Mouse (Mus musculus): ENCODE results near the gene Nat8f6. TPM values are rescaled to one million over a fixed set of nuclear protein-coding genes. Genes with fewer than 3 reads are reported as not detected.
"Not testable (repeated sequence)": the region's sequence is repeated elsewhere in the genome, so short reads cannot be mapped to it uniquely, and the experiment has no call there.

The Nat8f6 gene
- total RNA-seq, 2 experiments from 2014 or later, result 2.1 to 2.6 TPM

GRCm38 (mm10) chr6:85837307-85837706, 16.6 kb upstream of the Nat8f6 start:
- intact Hi-C loops (cut with DNase I), result not testable (repeated sequence)
- peak; percentile 11 to 30 for DNase-seq (ENCODE audit: low spot score in 2 of 2)

DNA sequence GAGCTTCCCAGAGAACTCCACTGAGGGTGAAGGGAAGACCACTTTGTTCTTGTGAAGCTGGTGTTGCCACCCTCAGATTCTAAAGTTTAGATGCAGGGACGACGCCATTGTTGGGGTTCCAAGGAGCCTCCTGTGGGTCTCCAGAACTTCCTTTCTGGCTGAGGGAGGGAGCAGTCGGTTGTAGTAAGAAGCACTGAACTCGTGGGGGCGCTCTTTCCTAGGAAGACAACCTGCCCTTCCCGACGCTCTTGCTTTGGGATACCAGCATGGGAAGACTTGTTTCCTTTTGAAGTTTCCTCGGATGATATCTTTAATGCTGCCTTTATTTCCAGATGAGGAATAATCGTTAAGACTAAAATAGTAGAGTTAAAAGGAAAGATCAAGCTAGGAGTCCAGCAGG, 16.1 kb upstream of the Nat8f6 start:
- DNase-seq (ENCODE audit: low spot score in 2 of 2), result peak; percentile 47 to 51
- intact Hi-C loops (cut with DNase I), result not testable (repeated sequence)

DNA sequence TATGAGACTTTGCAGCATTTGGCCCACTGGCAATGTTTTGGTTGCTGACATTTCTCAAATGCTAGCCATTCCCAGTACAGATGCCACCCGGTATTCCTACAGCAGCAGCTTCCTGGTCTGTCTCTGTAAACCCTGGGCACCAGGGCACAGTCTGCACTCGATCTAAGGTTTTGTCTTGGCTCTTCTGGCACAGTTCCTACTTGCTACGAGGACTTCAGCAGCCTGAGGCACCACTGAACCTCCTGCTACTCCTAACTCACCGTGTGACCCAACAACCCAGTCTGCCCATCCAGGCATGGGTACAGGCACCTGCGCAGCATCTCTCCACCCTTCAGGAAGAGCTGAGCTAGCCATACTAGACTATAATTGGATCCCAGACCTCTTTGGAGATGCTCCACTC, 15.3 kb upstream of the Nat8f6 start:
- DNase-seq (ENCODE audit: low spot score in 2 of 2); intact Hi-C loops (cut with DNase I): not testable (repeated sequence)

DNA sequence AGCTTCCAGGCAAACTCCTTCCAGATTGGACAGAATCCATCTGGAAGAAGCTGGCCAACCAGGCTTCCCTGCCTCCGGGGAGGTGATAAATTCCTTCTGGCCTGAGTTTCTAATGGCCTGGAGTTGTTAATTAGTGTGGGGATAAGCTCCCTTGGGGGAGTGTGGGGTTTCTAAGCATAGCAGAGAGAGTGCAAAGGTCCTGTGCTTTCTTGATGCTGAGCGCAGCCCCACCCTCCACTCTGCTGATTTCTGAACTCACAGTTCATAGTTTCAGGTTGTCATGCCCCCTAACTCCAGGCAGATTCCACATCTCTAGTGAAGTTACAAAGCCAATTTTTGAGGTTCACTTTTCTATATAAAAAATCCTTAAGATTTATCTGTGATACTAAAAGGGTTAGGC, 14.3 kb upstream of the Nat8f6 start:
- intact Hi-C loops (cut with DNase I); DNase-seq (ENCODE audit: low spot score in 2 of 2): not testable (repeated sequence)

DNA sequence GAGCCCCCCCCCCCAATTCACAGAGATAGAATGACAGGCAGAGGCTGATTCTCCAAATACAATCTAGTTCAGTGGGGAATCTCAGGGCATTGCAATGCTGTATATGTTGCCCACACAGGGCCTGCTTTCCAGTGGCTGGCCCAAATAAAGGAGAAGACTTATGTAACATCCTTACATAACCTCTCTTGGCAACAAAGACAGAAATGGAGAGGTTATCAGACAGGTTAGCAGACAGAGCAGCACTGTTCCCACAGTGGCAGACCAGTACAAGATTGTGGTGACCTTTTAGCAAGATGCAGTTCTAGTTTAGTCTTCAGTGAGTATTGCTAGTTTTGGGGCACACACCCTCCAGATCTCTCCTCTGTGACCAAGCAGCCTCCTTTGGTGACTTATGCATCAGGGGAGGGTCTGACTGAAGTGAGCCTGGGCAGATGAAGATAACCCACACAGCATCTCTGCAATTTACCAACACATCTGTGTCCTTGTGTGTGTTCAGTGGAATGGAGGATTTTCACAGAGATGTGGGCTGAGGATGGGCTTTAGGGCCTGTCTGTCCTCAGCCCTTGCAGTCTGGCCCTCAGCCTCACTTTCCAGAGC, 13.8 kb upstream of the Nat8f6 start:
- intact Hi-C loops (cut with DNase I), result loop anchor here (5.0 kb wide), 1 partner anchor 178 kb away; no protein-coding TSS in a partner anchor
- DNase-seq (ENCODE audit: low spot score in 2 of 2), result peak in 1 of 2 experiments; percentile 37

- no peak for DNase-seq (ENCODE audit: low spot score in 2 of 2)
- intact Hi-C loops (cut with DNase I), result loop anchor here (5.0 kb wide), 1 partner anchor 180 kb away; no protein-coding TSS in a partner anchor
Observed at GRCm38 (mm10) chr6:85831796-85832321, 11.1 kb upstream of the Nat8f6 start, which contains the start of gene Nat8. Gene Nat8, minus strand, starts transcription at chr6:85832082.

- intact Hi-C loops (cut with DNase I), result no loop called here
- DNase-seq (ENCODE audit: low spot score in 2 of 2), result no peak
Observed at GRCm38 (mm10) chr6:85829462-85829861, 8.7 kb upstream of the Nat8f6 start.

GRCm38 (mm10) chr6:85825886-85826285, 5.1 kb upstream of the Nat8f6 start:
- no peak for DNase-seq (ENCODE audit: low spot score in 2 of 2)

DNA sequence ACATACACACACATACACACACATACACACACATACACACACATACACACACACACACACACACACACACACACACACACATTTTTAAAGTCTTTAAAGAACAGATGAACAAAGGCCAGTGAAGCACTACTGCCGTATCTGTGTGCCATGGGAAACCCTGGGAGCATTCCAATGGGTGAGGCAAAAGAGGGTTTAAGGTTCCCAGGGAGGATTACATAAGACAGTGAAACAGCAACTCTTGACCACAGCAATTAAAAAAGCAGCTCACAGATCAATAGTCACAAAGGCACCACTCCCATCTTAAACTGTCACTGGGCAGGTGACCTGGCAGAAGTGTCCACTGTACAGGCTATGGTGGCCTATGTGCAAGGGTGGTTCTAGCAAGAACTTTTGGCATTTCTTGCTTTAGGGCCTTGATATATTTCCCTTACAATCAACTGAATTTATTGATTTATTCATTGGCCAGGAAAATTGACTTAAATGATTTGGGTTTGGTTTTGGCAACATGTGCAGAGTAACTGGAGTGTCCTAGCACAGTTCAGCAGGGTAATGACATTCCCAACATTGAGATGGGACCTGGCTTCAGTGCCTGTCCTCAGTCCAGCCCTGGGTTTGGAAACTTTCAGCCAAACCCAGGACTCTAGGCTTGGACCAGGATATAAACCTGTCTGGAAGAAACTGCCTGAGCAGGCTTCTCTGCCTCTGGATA, 2.8 kb upstream of the Nat8f6 start:
- no peak for DNase-seq (ENCODE audit: low spot score in 2 of 2)
- intact Hi-C loops (cut with DNase I), result no loop called here

More at GRCm38 (mm10) chr6:85825886-85826285, 5.1 kb upstream of the Nat8f6 start:
- intact Hi-C loops (cut with DNase I), result no loop called here

DNA sequence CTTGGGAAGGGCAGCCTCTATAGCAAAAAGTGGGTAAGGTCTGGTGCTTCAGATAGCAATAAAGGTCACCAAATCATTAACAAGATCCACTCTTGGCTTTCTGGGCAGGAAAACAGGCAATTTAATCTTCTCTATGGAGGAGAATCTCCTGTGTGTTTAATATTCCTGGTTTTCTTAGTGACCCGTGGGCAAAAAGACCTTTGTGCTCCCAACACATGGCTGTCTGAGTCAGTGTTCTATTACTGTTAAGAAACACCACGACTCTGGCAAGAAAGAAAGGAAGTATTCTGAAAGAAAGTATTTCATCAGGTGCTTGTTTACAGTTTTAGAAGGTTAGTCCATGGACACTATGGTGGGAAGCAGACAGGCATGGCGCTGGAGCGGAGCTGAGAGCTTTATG, 1.5 kb upstream of the Nat8f6 start:
- intact Hi-C loops (cut with DNase I), result no loop called here
- DNase-seq (ENCODE audit: low spot score in 2 of 2), result no peak

DNA sequence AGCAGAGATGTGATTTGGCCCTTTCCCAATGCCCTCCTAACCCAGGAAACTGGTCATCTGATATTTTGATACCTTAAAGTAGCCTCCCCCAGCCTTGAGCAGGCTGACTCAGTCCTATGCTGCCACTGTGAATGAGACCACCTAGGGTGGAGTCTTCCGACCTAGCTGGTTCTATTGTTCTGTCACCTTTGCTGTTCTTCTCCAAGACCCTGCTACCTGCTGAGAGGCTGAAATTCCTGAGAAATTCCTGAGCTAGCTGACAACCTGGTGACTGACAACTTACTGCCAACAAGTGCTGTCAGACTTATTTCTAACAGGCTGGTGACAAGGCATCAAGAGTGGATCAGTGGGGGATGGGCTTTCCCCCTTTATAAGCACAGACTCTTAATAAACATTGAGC, 2.4 kb downstream of the Nat8f6 start:
- intact Hi-C loops (cut with DNase I), result no loop called here

GRCm38 (mm10) chr6:85813339-85813738, 7.4 kb downstream of the Nat8f6 start:
- intact Hi-C loops (cut with DNase I), result loop anchor here (5.0 kb wide), 1 partner anchor 106 kb away; no protein-coding TSS in a partner anchor
- no peak for DNase-seq (ENCODE audit: low spot score in 2 of 2)

More for the DNA sequence above, 2.4 kb downstream of the Nat8f6 start:
- DNase-seq (ENCODE audit: low spot score in 2 of 2), result no peak

GRCm38 (mm10) chr6:85810942-85811537, 9.7 kb downstream of the Nat8f6 start:
- not testable (repeated sequence) for DNase-seq (ENCODE audit: low spot score in 2 of 2)
- intact Hi-C loops (cut with DNase I), result loop anchor here (5.0 kb wide), 1 partner anchor 104 kb away; no protein-coding TSS in a partner anchor

DNA sequence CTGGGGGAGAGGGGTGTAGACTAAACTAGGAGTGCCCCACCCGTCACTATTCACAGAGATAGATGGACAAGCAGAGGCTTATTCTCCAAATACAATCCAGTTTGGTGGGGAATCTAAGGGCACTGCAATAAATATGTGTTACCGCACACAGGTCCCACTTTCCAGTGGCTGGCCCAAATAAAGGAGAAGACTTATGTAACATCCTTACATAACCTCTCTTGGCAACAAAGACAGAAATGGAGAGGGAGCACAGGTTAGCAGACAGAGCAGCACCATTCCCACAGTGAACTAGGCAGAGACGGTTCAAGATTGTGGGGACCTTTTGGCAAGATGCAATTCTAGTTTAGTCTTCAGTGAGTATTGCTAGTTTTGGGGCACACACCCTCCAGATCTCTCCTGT, 10.2 kb downstream of the Nat8f6 start:
- not testable (repeated sequence) for DNase-seq (ENCODE audit: low spot score in 2 of 2)
- intact Hi-C loops (cut with DNase I), result loop anchor here (5.0 kb wide), 1 partner anchor 103 kb away; no protein-coding TSS in a partner anchor

DNA sequence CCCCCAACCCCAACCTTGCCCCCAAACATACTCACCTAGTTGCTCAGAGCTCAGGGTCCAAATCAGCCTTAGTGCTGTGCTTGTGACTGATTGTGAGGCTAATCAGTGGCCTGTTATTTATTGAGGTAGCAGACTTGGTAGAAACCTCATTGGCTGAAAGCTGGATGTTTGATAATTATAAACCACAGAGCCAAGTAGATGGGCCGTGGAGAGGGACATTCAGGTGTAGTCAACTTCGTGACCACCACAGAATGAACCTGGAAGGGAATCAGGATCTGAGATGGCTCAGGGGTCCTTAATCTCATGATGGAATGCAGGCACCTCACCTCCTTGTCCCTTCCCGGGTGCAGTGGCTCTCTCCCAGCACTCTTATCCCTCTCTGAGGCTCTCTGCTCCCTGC, 11.0 kb downstream of the Nat8f6 start:
- DNase-seq (ENCODE audit: low spot score in 2 of 2), result not testable (repeated sequence)
- intact Hi-C loops (cut with DNase I), result loop anchor here (5.0 kb wide), 1 partner anchor 102 kb away; no protein-coding TSS in a partner anchor

GRCm38 (mm10) chr6:85803180-85803579, 17.6 kb downstream of the Nat8f6 start:
- intact Hi-C loops (cut with DNase I); DNase-seq (ENCODE audit: low spot score in 2 of 2): not testable (repeated sequence)

- intact Hi-C loops (cut with DNase I), result not testable (repeated sequence)
- DNase-seq (ENCODE audit: low spot score in 2 of 2), result peak; percentile 2 to 10
Observed at GRCm38 (mm10) chr6:85765532-85765931, 55.2 kb downstream of the Nat8f6 start, which contains the start of gene Nat8f3. Gene Nat8f3, minus strand, starts transcription at chr6:85765754.

DNA sequence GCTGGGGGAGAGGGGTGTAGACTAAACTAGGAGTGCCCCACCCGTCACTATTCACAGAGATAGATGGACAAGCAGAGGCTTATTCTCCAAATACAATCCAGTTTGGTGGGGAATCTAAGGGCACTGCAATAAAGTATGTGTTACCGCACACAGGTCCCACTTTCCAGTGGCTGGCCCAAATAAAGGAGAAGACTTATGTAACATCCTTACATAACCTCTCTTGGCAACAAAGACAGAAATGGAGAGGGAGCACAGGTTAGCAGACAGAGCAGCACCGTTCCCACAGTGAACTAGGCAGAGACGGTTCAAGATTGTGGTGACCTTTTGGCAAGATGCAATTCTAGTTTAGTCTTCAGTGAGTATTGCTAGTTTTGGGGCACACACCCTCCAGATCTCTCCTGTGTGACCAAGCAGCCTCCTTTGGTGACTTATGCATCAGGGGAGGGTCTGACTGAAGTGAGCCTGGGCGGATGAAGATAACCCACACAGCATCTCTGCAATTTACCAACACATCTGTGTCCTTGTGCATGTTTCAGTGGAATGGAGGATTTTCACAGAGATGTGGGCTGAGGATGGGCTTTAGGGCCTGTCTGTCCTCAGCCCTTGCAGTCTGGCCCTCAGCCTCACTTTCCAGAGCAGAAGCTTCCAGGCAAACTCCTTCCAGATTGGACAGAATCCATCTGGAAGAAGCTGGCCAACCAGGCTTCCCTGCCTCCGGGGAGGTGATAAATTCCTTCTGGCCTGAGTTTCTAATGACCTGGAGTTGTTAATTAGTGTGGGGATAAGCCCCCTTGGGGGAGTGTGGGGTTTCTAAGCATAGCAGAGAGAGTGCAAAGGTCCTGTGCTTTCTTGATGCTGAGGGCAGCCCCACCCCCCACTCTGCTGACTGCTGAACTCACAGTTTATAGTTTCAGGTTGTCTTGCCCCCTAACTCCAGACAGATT, 57.4 kb downstream of the Nat8f6 start:
- intact Hi-C loops (cut with DNase I); DNase-seq (ENCODE audit: low spot score in 2 of 2): not testable (repeated sequence)

- intact Hi-C loops (cut with DNase I); DNase-seq (ENCODE audit: low spot score in 2 of 2): not testable (repeated sequence)
Observed at GRCm38 (mm10) chr6:85762678-85763077, 58.1 kb downstream of the Nat8f6 start.
